Mouse (Mus musculus): Measurements from ENCODE around the gene Sytl1.

The Sytl1 gene

DNA sequence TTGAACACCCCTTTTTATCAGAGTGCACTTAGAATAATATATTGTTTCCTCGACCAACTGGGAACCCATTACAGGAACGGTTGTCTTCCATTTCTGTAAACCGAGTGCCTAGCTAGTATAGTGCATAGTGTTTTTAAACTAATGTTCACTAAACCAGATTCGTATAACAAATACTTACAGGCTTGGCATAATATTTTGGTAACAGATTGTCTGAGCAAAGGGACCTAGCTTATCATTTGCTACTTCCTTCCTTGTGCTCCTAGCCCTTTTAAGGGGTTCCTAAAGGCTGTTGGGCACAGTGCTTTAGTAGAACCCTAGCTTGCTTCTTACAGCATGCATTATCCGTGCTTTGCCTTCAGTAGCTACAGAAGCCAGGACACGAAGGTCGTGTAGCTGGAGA, 18.6 kb upstream of the Sytl1 start:
- no peak for DNase-seq (ENCODE audit: low read depth in 2 of 2, low spot score in 2 of 2)

DNA sequence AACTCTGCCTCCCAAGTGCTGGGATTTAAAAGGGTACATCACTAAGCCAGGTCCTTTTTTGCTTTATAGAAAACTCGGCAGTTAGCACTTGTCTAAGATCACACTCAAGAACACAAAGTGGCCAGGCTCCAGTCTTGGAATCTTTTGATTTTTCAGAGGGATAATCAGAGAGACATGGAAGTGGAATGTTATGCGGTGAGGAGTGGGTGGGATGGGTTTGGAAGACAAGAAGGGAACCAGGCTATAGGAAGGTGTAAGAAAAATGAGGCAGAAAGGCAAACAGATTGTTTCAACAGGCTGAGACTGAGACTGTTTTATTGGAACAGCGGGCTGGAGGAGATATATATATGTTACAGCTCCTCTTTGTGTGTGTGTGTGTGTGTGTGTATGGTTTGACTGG, 15.6 kb upstream of the Sytl1 start:
- no peak for DNase-seq (ENCODE audit: low read depth in 2 of 2, low spot score in 2 of 2)

DNA sequence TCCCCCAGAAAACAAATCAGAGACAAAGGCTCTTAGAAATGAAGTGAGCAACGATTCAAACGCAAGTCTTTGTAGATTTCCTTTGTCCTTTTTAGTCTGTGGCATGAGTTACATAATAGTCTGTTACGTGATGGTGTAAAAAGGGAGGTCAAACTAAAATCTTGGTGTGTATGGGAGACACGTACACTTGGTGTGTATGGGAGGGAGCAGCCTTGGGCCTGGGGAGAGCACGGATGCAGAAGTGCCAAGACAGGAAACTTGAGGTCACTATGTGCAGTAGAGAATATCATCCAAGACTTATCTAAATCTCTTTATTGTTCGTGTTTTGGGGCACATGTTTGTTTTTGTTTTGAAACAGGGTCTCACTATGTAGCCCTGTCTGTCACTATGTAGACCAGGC, 15.2 kb upstream of the Sytl1 start:
- DNase-seq (ENCODE audit: low read depth in 2 of 2, low spot score in 2 of 2), result no peak

GRCm38 (mm10) chr4:133277104-133278026, 14.5 kb upstream of the Sytl1 start, which contains the start of gene Tmem222:
Gene Tmem222 (minus strand): TSS chr4:133277792.
- DNase-seq (ENCODE audit: low read depth in 2 of 2, low spot score in 2 of 2), result peak; percentile 94

DNA sequence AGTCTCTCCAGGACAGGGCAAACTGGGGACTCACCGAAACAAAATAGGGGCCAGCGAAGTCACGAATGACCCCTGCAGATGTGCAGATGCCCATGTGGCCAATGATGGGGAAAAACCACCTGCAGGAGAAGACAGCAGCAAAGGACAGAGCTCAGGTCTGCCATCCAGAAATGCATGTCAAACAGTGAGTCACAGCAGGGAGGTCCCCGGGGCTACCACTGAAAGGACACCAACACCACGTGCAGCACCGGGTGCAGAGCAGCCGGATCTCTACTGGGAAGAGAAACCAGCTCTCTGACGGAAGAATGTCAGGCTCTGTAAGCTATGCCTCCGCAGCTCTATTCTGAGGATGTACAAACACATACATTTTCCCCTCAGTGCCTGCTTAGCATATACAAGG, 8.0 kb upstream of the Sytl1 start:
- no peak for DNase-seq (ENCODE audit: low read depth in 2 of 2, low spot score in 2 of 2)

DNA sequence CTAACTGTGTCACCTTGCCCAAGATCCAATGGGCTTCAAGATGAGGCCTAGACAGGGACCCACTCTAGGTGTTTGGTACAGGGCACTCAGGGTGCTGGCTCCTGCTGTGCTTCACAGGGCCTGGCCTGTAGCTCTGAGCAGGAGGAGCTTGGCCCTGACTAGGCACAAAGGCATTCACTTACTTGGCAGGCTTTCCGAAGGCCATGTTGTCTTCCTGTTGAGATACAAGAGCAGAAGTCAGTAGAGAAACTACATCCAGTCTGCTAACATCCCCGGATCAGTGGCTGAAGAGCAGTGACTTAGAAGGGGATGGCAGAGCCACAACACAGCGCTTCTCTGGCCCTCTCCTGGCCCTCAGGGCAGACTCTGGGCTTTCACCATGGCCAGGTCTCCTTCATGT, 6.7 kb upstream of the Sytl1 start:
- DNase-seq (ENCODE audit: low read depth in 2 of 2, low spot score in 2 of 2), result no peak

- no peak for DNase-seq (ENCODE audit: low read depth in 2 of 2, low spot score in 2 of 2)
Observed at GRCm38 (mm10) chr4:133268931-133269330, 6.0 kb upstream of the Sytl1 start.

GRCm38 (mm10) chr4:133266248-133266880, 3.5 kb upstream of the Sytl1 start:
- no peak for DNase-seq (ENCODE audit: low read depth in 2 of 2, low spot score in 2 of 2)

DNA sequence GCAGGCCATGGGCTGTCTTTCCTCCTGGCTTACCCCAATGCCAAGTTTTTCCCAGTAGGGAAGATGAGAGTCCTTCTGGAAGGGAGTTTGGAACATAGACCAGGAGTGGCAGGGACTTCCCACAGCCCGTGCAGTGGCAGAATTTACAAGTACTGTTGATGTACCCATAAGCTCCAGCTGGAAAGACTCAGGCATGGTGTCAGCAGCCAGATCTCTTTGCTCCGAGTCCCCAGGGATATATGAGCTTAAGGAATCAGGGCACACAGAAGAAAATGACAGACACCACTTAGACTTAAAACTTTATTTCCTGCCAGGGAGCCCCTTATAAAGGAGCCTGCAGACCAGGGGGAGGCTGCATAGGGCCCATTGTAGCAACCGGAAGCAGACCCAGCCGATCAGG, 2.8 kb upstream of the Sytl1 start:
- no peak for DNase-seq (ENCODE audit: low read depth in 2 of 2, low spot score in 2 of 2)

GRCm38 (mm10) chr4:133265297-133265696, 2.4 kb upstream of the Sytl1 start:
- DNase-seq (ENCODE audit: low read depth in 2 of 2, low spot score in 2 of 2), result no peak

- DNase-seq (ENCODE audit: low read depth in 2 of 2, low spot score in 2 of 2), result no peak
Observed at GRCm38 (mm10) chr4:133264559-133264958, 1.6 kb upstream of the Sytl1 start.

GRCm38 (mm10) chr4:133263756-133264155, 843 bp upstream of the Sytl1 start:
- no peak for DNase-seq (ENCODE audit: low read depth in 2 of 2, low spot score in 2 of 2)

DNA sequence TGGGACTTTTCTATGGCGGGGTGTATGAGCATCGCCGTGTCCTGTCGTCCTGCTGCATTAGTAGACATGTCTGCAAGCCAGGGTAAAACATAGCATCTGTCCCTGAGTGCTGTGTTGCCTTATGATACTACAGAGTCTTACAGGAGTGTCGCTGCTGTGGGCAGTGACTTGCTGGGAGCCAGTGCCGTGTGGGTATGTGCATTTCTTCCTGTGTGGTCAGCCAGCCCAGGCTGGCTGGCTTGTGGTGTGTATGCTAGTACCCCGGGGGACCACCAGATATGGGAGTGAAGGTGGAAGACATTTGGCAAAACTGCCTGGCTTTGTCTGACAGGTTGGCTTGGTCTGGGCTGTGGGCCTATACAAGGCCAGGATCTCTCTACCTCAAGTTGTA, 543 bp downstream of the Sytl1 start:
- DNase-seq (ENCODE audit: low read depth in 2 of 2, low spot score in 2 of 2), result no peak

DNA sequence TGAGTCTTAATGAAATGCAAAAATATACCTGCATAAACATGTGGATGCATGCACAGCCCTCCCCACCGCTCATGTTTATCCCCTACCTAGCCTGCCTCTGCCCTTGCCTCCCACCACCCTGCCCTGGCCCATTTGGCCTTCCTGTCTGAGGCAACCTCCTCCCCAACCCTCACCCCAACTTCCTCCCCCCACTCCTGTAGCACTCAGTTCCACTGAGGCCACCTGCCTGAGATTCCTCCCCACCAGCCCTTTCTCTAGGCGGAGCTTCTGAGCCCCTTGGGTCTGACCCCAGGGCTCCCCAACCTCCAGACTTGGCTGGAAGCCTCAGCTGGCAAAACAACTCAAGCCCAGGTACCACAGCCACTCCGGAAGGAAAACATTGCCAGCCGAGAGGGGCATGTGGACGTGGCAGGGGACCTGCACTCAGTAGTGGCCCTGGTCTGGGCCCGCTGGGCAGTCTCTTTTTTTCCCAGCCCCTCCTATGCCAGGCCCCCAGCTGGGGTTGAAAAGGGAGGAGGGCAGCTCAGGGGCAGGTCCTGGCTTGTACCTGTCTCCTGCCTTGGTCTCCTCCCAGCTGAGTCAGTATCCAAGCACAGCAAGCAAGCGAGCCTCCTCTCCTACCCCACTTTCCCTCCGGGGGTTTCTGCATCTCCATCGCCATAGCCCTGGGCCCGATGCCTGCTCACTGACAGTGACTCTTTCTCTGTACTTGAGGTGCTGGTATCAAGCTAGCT, 1.1 kb downstream of the Sytl1 start:
- DNase-seq (ENCODE audit: low read depth in 2 of 2, low spot score in 2 of 2), result no peak

- DNase-seq (ENCODE audit: low read depth in 2 of 2, low spot score in 2 of 2), result no peak
Observed at GRCm38 (mm10) chr4:133257798-133258408, 5.0 kb downstream of the Sytl1 start.

DNA sequence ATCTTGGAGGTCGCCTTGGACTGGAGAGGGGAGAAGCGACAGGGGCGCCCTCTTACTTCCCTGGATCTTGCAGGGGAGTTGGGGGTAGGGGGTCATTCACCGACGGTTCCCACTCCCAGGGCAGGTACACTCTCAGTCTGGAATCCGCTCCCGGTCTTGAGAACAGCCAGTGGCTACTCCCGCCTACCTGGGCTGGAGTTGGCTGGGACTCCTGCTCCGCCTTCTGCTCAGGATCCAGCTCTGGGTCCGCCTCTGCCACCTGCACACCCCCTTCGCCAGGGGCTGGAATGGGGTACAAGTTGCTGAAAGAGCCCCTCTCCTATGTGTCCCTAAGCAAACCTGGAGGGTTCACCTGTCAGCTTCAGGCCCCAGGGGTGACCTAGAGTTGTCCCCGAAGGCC, 5.7 kb downstream of the Sytl1 start:
- DNase-seq (ENCODE audit: low read depth in 2 of 2, low spot score in 2 of 2), result no peak

DNA sequence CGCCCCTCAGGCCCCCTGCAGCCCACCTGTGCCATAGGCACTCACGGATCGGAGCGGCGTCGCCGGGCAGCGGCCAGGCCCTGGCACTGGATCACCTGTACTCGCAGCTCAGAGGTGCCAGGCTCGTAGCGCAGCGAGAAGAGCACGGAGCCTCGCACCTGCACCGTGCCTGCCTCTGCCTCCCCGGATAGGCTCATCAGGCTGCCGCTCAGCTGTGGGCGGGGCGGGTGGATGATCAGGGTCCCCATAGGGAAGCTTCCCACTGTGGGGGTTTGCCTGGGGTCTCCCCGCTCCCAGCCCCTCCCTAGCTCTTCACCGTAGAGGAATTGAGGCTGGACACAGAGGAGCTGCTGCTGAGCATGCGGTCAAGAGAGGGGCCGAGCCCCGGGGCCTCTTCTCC, 6.1 kb downstream of the Sytl1 start:
- DNase-seq (ENCODE audit: low read depth in 2 of 2, low spot score in 2 of 2), result no peak

- DNase-seq (ENCODE audit: low read depth in 2 of 2, low spot score in 2 of 2), result no peak
Observed at GRCm38 (mm10) chr4:133255392-133255791, 7.5 kb downstream of the Sytl1 start.

GRCm38 (mm10) chr4:133253412-133253811, 9.5 kb downstream of the Sytl1 start:
- no peak for DNase-seq (ENCODE audit: low read depth in 2 of 2, low spot score in 2 of 2)

DNA sequence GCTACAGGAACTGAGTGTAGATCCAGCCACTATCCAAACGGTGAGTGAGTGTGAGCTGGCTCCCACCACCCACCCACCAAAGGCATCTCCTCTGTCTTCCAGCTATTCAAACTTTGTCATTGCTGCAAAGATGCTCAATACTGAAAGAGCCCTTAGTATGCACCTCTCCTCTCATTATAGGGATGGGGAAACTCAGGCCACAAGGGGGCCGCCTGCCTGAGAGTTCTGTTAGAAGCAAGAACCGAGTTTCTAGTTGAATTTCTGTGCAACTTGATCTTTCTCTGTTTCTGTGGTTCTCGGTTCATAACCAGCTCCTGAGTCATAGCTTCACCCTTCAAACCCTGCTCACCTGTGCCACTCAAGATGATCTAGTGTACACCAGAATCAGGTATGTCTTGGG, 10.8 kb downstream of the Sytl1 start:
- DNase-seq (ENCODE audit: low read depth in 2 of 2, low spot score in 2 of 2), result no peak

DNA sequence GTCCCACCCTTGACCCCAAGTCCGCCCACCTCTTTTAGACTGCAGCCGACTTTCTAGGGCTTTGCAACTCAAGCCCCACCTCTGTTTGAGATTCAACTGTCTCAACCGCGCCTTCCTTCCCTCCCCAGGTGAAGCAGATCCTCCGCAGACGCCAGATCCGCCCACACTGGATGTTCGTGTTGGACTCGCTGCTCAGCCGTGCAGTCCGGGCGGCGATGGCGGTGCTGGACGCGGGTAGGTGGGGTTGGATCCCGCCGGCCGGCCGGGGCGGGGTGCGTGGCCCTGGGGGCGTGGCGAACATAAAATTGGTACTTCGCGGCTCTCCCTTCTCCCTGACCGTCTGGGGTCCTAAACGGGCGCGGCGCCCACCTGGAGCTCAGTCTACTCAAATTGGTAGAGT, 11.7 kb downstream of the Sytl1 start:
- DNase-seq (ENCODE audit: low read depth in 2 of 2, low spot score in 2 of 2), result no peak
